Mouse (Mus musculus) c-Kit-positive CD71-positive TER-119-positive erythroid progenitor cells, embryonic 14.5 days (primary cell): Measurements from ENCODE around the gene Lypd6b.

Source experiments
- DNase-seq: peaks from one replicate; pipeline ENCODE4 v3.0.0-alpha.2; 2013; ENCODE audit warnings: low spot score

Lypd6b gene

DNA sequence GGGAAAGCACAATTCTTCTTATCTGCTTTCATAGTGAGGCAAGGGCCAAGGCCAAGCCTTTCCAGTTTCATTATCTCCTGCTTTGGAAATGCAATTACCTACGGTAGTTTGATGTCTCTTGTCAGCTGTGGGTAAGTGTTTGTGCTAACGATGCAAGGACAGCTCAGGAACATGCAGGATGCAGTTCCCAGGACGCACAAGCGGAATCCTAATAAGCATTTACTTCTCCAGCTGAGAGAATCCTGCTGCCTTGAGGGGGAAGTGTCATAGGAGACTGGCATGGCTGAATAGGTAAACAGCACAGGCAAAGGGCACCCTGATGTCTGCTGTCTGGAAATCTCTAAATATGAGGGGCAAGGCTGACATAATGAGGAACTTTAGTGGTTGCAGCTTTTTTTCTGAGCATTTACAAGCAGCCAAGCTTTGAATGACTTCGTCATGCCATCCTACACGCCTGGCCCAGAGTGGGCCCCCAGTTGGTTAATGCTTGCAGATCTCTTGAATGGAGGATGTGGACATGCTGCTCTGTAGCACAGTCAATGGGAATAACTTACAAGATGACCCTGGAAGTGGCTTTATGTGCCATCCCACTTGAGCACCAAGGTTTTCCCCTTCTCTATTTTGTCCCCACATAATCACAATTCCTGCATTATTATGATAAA lies 165.3 kb downstream of the Lypd6b start:
- DNase-seq = no peak

DNA sequence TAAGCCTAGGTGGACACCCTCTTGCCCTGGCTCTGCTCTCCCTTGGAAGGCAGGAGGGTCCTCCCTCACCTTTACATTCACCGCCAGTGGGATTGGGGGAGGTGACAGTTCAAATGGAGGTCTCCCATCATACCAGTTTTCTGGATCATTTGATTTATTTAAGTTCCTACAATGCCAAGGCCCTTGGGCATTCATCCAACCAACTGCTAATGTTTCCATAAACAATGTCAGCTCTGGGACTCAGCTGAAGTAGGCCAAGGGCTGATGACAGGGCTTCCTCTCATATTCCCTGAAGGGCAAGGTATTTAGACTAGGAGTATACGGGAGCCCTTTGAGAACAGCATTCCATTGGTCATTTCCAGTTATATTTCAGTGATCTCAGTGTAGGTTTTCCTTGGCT lies 170.0 kb downstream of the Lypd6b start:
- DNase-seq = no peak

DNA sequence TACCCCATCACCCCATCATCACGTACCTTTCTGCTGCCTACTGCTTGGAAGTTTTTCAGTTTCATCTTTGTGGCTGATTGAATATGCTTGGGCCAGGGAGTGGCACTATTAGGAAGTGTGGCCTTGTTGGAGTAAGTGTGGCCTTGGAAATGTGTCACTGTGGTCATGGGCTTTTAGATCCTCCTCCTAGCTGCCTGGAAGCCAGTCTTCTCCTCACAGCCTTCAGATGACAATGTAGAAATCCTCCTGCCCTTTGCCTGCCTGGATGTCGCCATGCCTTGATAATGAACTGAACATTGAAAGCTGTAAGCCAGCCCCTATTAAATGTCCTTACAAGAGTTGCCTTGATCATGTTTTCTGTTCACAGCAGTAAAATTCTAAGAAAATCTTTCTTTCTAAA lies 174.5 kb downstream of the Lypd6b start:
- no peak for DNase-seq

DNA sequence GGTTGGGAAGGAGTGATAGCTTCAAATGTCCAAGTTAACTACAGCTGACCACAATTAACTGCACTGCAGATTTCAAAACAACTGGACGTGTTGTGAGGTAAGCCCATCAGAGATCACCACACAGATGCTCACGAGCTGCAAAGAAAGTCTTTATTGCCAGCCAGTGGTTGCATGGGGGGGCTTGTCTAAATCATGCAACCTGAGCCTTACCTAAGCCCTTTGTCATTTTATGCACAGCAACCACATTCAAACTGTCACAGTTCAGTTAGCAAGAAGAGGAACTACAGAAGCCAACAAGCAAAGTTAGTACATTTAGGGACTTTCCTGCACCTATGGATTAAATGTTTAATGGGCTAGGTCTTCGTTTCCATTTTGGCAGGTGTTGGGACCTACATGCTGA lies 177.4 kb downstream of the Lypd6b start:
- no peak for DNase-seq

DNA sequence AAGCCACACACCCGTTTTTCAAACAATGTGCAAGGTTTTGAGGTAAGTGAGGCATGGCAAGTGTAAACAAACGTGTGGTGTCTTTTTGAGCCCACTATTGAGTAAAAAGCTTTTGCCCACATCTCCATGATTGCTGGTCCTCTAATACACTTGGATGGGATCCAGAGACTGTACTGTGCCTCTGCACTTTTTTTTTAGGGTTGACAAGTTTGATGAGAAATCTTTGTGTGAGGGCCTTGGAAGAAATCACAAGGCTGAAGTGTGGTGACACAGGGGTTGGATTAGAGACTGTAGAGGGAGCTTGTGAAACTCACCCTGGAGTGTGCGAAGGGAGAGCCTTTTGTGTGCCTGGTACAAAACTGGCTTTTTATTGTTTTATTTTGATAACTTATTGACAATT lies 180.3 kb downstream of the Lypd6b start:
- no peak for DNase-seq

DNA sequence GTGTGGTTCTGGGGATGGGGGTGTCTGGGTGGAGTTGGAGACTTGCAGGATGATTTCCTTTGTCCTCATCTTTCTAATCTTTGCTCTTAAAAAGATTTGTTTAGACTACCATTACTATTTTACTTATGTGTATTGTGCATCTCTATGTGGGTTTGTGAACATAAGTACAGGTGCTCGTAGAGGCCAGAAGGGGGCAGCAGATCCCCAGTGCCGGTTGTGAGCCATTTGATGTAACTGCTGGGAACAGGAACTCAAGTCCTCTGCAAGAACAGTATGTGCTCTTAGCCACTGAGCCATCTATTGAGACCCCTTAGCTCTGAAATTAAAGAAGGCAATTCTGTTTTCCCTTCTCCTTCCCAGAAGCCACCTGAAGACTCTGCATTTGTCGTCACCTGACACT lies 183.5 kb downstream of the Lypd6b start:
- peak; percentile 1 for DNase-seq

DNA sequence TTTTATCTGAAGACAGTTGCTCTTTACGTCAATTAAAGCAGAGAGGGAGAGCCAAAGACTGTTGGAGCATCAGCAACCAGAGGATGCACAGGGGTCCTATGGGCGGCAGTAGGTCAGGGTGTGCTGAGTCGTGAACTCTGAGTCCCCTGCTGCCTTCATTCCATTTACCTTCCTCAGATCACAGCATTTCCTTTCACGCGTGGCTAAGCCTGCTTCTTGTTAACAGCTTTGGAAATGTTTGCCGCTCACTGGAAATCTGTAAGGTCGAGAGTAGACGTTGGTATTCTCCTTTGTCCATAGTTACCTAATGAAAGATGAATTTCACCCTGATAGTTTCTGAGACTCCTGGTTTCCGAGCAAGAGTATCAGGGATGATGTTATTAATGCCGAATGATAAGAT lies 191.1 kb downstream of the Lypd6b start:
- no peak for DNase-seq

DNA sequence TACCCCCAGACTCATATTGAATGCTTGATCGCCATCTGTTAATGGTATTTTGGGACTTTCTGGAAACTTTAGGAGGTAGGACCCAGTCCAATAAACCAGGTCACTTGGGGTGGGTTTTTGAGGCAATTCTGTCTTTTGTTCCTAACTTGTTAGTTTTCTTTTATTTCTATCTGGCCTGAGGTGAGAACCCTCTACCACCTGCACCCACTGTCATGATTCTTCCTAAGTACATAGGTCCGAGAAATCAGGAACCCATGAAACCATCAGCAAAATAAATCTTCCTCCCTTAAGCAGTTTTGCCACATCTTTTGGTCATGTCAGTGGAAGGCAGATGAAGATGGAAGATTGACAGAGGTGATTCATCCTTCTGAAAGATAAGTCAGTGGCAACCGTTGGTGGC lies 192.5 kb downstream of the Lypd6b start:
- DNase-seq = no peak

DNA sequence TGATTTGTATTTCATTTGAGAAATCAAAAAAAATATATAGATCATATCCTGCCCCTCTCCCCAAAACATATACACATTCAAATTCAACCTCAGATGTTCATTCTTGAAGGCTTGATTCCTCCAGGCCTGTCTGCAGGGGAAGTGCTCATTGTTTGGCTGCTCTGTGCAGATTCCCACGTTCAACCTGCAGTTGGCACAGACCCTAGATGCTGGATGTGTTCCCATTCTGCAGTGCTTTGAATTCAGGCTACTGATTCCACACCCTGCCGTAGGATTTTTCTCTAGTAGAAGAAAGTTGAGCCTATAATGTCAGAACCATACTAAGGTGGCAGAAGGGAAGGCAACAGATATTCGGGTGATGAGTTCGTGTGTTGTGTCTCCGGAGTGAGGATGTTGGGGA lies 195.5 kb downstream of the Lypd6b start:
- no peak for DNase-seq

DNA sequence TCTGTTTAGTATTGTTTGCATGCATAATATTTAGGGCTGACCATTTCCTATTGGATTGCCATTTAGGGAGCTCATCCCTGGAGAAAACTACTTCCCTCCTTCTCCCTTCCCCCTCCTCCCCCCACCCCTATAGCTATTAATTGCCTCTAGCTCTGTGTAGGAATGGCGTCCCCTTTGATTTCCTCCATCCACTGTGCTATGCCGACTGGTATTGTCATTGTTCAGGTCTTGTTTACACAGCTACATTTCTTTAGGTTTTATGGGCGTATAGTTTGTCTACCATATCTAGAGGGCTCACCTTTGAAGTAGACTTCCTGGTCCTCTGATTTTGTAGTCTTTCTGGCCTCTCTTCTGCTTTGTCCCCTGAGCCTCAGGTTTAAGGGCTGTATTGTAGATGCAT lies 197.3 kb downstream of the Lypd6b start:
- DNase-seq = no peak

DNA sequence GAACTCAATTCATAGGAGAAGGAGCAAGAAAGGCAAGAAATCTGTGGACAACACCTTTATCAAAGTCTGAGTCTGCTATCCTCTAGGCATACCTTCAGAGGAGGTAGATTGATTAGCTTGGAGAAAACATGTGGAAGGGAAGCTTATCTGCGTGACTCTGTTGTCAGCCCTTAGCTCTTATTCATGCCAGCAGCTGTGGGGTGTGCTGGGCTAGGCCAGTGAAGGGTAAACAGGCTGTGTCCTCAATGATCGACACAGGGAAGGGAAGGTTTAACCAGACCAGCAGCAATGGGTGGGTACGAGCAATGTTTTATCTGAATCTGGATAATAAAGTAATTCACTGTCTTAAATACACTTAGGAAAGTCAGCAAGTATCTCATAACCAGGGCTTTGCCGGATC lies 208.4 kb downstream of the Lypd6b start:
- DNase-seq = no peak

DNA sequence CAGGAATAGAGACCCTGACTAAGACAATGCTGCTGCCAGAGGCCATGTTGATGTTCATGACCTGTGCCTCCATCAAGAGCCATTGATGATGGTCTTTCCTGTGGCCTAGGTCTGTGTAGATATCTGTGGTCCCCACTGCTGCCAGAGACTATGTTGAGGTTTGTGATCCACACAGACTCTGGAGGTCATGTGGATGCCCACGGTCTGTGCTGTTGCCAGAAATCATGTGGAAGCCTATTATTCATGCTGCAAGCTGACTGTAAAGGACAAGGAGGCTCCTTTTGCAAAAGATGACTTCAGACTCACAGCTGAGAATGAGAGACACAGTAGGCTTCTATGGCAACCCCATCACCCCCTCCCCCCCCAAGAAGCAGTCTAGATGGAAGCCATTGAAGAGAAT lies 209.7 kb downstream of the Lypd6b start:
- DNase-seq = no peak
